Mouse (Mus musculus): ENCODE data around the gene Rapgef6. TPM values are rescaled to one million over a fixed set of nuclear protein-coding genes. Genes with fewer than 3 reads are reported as not detected.

Gene Rapgef6
- polyA plus RNA-seq, 1 experiment from 2014 or later, result 28.6 TPM

- Histone ChIP-seq H3K4me1 (ENCODE audit: control insufficient read depth, insufficient read depth, low read length) (no peaks in the 10 kb centered on the region), H3K9me3 (ENCODE audit: control insufficient read depth, low read length) (no peaks in the 10 kb centered on the region), H3K4me2 (ENCODE audit: low read depth, low read length) (no peak overlapping the region), H3K9ac (ENCODE audit: low read depth, low read length) (no peak overlapping the region), H3K27me3 (replicated peaks; ENCODE audit: control insufficient read depth, insufficient read depth, low read length) (no peaks in the 10 kb centered on the region), H3K27ac (ENCODE audit: low read length) (no peak overlapping the region), H3K36me3 (ENCODE audit: control insufficient read depth, insufficient read depth, low read length) (no peaks in the 10 kb centered on the region), H3K4me3 (ENCODE audit: low read length) (no peak overlapping the region)
- ATAC-seq, result no peak
- 81% methylated on average over 2 of the region's 2 CpGs for WGBS
Measured at GRCm38 (mm10) chr11:54655420-54655819, 132.8 kb downstream of the Rapgef6 start.

DNA sequence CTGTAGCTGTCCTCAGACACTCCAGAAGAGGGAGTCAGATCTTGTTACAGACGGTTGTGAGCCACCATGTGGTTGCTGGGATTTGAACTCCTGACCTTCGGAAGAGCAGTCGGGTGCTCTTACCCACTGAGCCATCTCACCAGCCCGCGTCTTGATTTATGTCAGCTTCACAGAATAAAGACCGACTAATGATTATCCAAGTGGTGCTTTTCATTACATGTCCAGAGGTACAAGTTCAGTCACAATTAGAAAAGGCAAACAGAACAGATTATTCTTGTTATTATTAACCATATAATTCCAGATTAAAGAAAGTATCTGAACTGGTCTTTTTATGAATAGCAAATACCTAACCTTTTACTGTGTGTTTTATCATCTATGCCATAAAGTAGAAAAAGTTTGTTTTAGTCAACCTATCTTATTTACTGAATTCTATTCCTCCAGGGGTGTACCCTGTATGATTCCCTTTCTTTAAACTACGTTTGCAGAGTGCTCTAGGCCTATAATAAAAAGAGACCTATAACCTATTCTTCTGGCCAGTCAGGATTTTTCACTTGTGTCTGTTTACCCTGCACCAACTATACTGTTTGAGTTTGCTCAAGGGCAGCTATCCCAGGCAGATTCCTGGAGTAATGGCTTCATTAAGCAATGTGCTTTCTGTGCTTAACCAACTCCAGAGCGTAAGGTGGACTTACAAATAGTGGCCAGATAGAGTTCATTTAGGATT lies 151.1 kb downstream of the Rapgef6 start:
- H3K36me3 ChIP-seq (ENCODE audit: control insufficient read depth, insufficient read depth, low read length), result 0 out of 2 replicates have a peak, but pooled peaks cover 2% of the 10 kb centered on the region
- H3K27me3 ChIP-seq (replicated peaks; ENCODE audit: control insufficient read depth, insufficient read depth, low read length), result no peaks in the 10 kb centered on the region
- ATAC-seq, result peak; percentile 46; the same call in 1 of the 2 replicates
- no peaks in the 10 kb centered on the region for H3K9me3 ChIP-seq (ENCODE audit: control insufficient read depth, low read length)
- no peak overlapping the region for H3K27ac ChIP-seq (ENCODE audit: low read length)
- H3K4me1 ChIP-seq (ENCODE audit: control insufficient read depth, insufficient read depth, low read length), result no peaks in the 10 kb centered on the region
- H3K4me2 ChIP-seq (ENCODE audit: low read depth, low read length), result no peak overlapping the region
- no peak overlapping the region for H3K4me3 ChIP-seq (ENCODE audit: low read length)
- WGBS, result 55% methylated on average over 8 of the region's 8 CpGs
- H3K9ac ChIP-seq (ENCODE audit: low read depth, low read length), result no peak overlapping the region

DNA sequence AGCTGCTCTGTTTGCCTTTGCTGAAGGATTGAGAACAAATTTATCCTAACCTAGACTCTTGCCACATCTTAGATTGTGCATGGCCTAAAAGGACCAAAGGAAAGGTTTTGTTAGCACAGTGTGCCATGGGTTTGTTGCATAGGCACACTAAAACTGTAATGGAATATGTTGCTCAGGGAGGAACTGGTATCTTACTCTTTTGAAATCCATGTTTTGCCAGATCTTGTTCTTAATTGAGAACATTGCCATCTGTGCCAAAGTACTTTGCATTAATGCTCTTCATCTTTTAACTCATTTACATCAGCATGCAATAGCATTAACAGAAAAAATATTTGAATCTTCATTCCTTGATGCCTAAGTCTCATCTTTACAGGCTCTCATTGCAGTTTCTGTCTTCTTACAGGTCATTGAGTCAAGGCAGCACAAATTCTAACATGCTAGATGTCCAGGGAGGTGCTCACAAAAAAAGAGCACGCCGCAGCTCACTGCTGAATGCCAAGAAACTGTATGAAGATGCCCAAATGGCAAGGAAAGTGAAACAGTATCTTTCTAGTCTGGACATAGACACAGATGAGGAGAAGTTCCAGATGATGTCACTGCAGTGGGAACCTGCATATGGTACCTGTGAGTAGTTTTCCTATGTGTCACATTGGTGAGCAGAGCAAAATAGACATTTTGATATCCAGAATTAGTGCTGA lies 153.3 kb downstream of the Rapgef6 start:
- no peaks in the 10 kb centered on the region for H3K27me3 ChIP-seq (replicated peaks; ENCODE audit: control insufficient read depth, insufficient read depth, low read length)
- H3K4me1 ChIP-seq (ENCODE audit: control insufficient read depth, insufficient read depth, low read length), result no peaks in the 10 kb centered on the region
- H3K4me2 ChIP-seq (ENCODE audit: low read depth, low read length), result no peak overlapping the region
- 95% methylated on average over 2 of the region's 2 CpGs for WGBS
- H3K9ac ChIP-seq (ENCODE audit: low read depth, low read length), result no peak overlapping the region
- ATAC-seq, result no peak
- 0 out of 2 replicates have a peak, but pooled peaks cover 2% of the 10 kb centered on the region for H3K36me3 ChIP-seq (ENCODE audit: control insufficient read depth, insufficient read depth, low read length)
- no peaks in the 10 kb centered on the region for H3K9me3 ChIP-seq (ENCODE audit: control insufficient read depth, low read length)
- no peak overlapping the region for H3K27ac ChIP-seq (ENCODE audit: low read length)
- no peak overlapping the region for H3K4me3 ChIP-seq (ENCODE audit: low read length)

- H3K4me3 ChIP-seq (ENCODE audit: low read length), result no peak overlapping the region
- no peaks in the 10 kb centered on the region for H3K4me1 ChIP-seq (ENCODE audit: control insufficient read depth, insufficient read depth, low read length)
- no peak overlapping the region for H3K27ac ChIP-seq (ENCODE audit: low read length)
- H3K9me3 ChIP-seq (ENCODE audit: control insufficient read depth, low read length), result no peaks in the 10 kb centered on the region
- ATAC-seq, result no peak
- H3K9ac ChIP-seq (ENCODE audit: low read depth, low read length), result no peak overlapping the region
- H3K4me2 ChIP-seq (ENCODE audit: low read depth, low read length), result no peak overlapping the region
- WGBS, result 98% methylated on average over 2 of the region's 2 CpGs
- H3K36me3 ChIP-seq (ENCODE audit: control insufficient read depth, insufficient read depth, low read length), result 0 out of 2 replicates have a peak, but pooled peaks cover 2% of the 10 kb centered on the region
- no peaks in the 10 kb centered on the region for H3K27me3 ChIP-seq (replicated peaks; ENCODE audit: control insufficient read depth, insufficient read depth, low read length)
Measured at GRCm38 (mm10) chr11:54679141-54679540, 156.5 kb downstream of the Rapgef6 start.

GRCm38 (mm10) chr11:54684831-54685230 lies 162.2 kb downstream of the Rapgef6 start:
- ATAC-seq, result no peak
- H3K4me3 ChIP-seq (ENCODE audit: low read length), result no peak overlapping the region
- no peak overlapping the region for H3K4me2 ChIP-seq (ENCODE audit: low read depth, low read length)
- no peak overlapping the region for H3K27ac ChIP-seq (ENCODE audit: low read length)
- H3K4me1 ChIP-seq (ENCODE audit: control insufficient read depth, insufficient read depth, low read length), result no peaks in the 10 kb centered on the region
- WGBS, result 90% methylated on average over 2 of the region's 2 CpGs
- no peaks in the 10 kb centered on the region for H3K36me3 ChIP-seq (ENCODE audit: control insufficient read depth, insufficient read depth, low read length)
- no peaks in the 10 kb centered on the region for H3K9me3 ChIP-seq (ENCODE audit: control insufficient read depth, low read length)
- H3K9ac ChIP-seq (ENCODE audit: low read depth, low read length), result no peak overlapping the region
- no peaks in the 10 kb centered on the region for H3K27me3 ChIP-seq (replicated peaks; ENCODE audit: control insufficient read depth, insufficient read depth, low read length)

DNA sequence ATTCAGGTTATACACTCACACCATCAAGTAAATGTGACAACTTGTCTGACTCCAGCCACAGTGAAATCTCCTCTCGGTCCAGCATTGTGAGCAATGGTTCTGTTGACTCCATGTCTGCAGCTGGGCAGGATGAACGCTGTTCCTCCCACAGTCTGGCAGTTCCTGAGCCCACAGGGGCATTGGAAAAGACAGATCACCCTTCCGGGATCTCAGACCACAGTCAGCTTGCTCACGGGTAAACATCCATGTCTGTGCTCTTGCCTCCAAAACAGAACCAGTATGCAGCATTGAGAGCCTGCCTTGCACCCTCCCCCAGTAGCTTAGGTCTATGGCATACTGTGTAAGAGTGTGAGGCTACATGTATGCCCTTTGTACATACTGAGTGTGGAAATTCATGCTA lies 167.5 kb downstream of the Rapgef6 start:
- Histone ChIP-seq H3K36me3 (ENCODE audit: control insufficient read depth, insufficient read depth, low read length) (peaks cover 3% of the 10 kb centered on the region; the same call in 1 of the 2 replicates), H3K9ac (ENCODE audit: low read depth, low read length) (no peak overlapping the region), H3K4me2 (ENCODE audit: low read depth, low read length) (no peak overlapping the region), H3K4me1 (ENCODE audit: control insufficient read depth, insufficient read depth, low read length) (no peaks in the 10 kb centered on the region), H3K4me3 (ENCODE audit: low read length) (no peak overlapping the region), H3K27ac (ENCODE audit: low read length) (no peak overlapping the region), H3K27me3 (replicated peaks; ENCODE audit: control insufficient read depth, insufficient read depth, low read length) (no peaks in the 10 kb centered on the region), H3K9me3 (ENCODE audit: control insufficient read depth, low read length) (no peaks in the 10 kb centered on the region)
- 85% methylated on average over 4 of the region's 4 CpGs for WGBS
- ATAC-seq, result no peak

GRCm38 (mm10) chr11:54691179-54691578 lies 168.5 kb downstream of the Rapgef6 start:
- Histone ChIP-seq H3K36me3 (ENCODE audit: control insufficient read depth, insufficient read depth, low read length) (peaks cover 5% of the 10 kb centered on the region; the same call in 1 of the 2 replicates), H3K4me2 (ENCODE audit: low read depth, low read length) (no peak overlapping the region), H3K4me3 (ENCODE audit: low read length) (no peak overlapping the region), H3K9ac (ENCODE audit: low read depth, low read length) (no peak overlapping the region), H3K4me1 (ENCODE audit: control insufficient read depth, insufficient read depth, low read length) (no peaks in the 10 kb centered on the region), H3K27me3 (replicated peaks; ENCODE audit: control insufficient read depth, insufficient read depth, low read length) (no peaks in the 10 kb centered on the region), H3K9me3 (ENCODE audit: control insufficient read depth, low read length) (no peaks in the 10 kb centered on the region), H3K27ac (ENCODE audit: low read length) (no peak overlapping the region)
- WGBS, result 72% methylated on average over 4 of the region's 4 CpGs
- ATAC-seq, result no peak

GRCm38 (mm10) chr11:54693696-54694095 lies 171.0 kb downstream of the Rapgef6 start:
- 87% methylated on average over 6 of the region's 6 CpGs for WGBS
- H3K27me3 ChIP-seq (replicated peaks; ENCODE audit: control insufficient read depth, insufficient read depth, low read length), result no peaks in the 10 kb centered on the region
- ATAC-seq, result no peak

DNA sequence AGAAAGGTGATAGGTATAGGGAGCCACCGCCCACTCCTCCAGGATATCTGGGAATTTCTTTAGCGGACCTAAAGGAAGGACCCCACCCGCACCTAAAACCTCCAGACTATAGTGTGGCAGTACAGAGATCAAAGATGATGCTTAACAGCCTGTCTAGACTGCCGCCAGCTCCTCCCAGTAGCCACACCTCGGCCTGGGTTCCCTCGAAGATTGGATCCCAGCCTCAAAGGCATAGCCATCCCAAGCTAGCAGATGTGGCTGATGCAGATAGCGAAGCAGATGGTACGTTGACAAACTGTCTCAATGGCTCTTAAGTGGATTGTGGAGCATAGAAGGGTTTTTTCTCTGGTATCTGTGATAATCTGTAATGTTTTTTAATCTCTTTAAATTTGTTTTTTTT lies 171.6 kb downstream of the Rapgef6 start:
- no peak overlapping the region for H3K27ac ChIP-seq (ENCODE audit: low read length)
- ATAC-seq, result no peak
- no peaks in the 10 kb centered on the region for H3K9me3 ChIP-seq (ENCODE audit: control insufficient read depth, low read length)
- H3K4me2 ChIP-seq (ENCODE audit: low read depth, low read length), result no peak overlapping the region
- 72% methylated on average over 8 of the region's 8 CpGs for WGBS
- H3K9ac ChIP-seq (ENCODE audit: low read depth, low read length), result no peak overlapping the region
- H3K27me3 ChIP-seq (replicated peaks; ENCODE audit: control insufficient read depth, insufficient read depth, low read length), result no peaks in the 10 kb centered on the region
- H3K36me3 ChIP-seq (ENCODE audit: control insufficient read depth, insufficient read depth, low read length), result peaks cover 5% of the 10 kb centered on the region
- no peaks in the 10 kb centered on the region for H3K4me1 ChIP-seq (ENCODE audit: control insufficient read depth, insufficient read depth, low read length)
- no peak overlapping the region for H3K4me3 ChIP-seq (ENCODE audit: low read length)

More at GRCm38 (mm10) chr11:54693696-54694095, 171.0 kb downstream of the Rapgef6 start:
- no peaks in the 10 kb centered on the region for H3K4me1 ChIP-seq (ENCODE audit: control insufficient read depth, insufficient read depth, low read length)
- H3K4me2 ChIP-seq (ENCODE audit: low read depth, low read length), result no peak overlapping the region
- no peaks in the 10 kb centered on the region for H3K9me3 ChIP-seq (ENCODE audit: control insufficient read depth, low read length)
- H3K9ac ChIP-seq (ENCODE audit: low read depth, low read length), result no peak overlapping the region
- peaks cover 5% of the 10 kb centered on the region for H3K36me3 ChIP-seq (ENCODE audit: control insufficient read depth, insufficient read depth, low read length)
- no peak overlapping the region for H3K4me3 ChIP-seq (ENCODE audit: low read length)
- H3K27ac ChIP-seq (ENCODE audit: low read length), result no peak overlapping the region

Measured in intestine, embryonic 16.5 days (tissue).